Mouse (Mus musculus): ENCODE data around the gene Vwa8. TPM values are rescaled to one million over a fixed set of nuclear protein-coding genes. Genes with fewer than 3 reads are reported as not detected.

Vwa8 gene
- polyA plus RNA-seq, 1 experiment from 2014 or later: 10.0 TPM

DNA sequence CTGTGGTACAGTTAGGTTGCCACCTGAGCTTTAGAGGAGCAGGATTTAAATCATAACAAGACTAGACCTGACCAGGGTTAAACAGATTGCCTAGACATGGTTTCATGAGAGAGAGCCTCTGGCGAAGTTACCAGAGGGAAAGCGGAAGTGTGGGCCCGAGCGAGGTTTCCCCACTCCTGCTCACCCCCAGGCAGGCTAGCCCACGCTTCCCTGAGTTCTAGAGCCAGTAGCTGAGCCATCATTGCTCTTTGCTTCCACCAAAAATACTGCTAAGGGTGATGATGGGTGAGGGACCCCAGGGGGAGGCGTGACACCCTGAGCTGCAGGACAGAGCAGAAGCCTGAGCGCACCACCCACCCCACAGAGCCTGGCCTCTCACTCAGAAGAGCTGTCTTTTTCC, 269.6 kb downstream of the Vwa8 start:
- Histone ChIP-seq H3K4me2 (replicated peaks) (no peak overlapping the region), H3K27me3 (no peaks in the 10 kb centered on the region), H3K9me3 (replicated peaks) (no peaks in the 10 kb centered on the region), H3K4me1 (no peaks in the 10 kb centered on the region), H3K27ac (no peak overlapping the region), H3K36me3 (no peaks in the 10 kb centered on the region), H3K4me3 (no peak overlapping the region), H3K9ac (no peak overlapping the region)
- WGBS: 90% methylated on average over 7 of the region's 7 CpGs
- ATAC-seq (ENCODE audit: low FRiP score): no peak

DNA sequence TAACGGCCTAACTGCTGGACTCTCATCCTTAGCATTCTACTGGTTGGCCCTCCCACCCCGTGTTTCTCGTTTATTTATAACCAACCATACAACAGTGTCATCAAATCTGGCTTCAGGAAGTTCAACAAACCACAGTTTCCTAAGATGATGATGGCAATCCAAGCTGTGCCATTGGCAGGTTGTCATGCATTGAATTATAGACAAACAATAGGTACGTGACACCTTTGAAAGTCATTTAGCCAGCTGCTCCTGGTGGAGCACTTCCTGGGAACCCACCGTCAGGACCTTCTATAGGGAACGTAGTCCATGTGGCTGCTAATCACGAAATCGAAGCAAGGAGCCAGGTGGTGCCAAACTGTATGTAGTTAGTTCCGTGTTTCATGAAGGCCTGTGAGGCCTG, 270.5 kb downstream of the Vwa8 start:
- Histone ChIP-seq H3K4me2 (replicated peaks) (no peak overlapping the region), H3K27ac (no peak overlapping the region), H3K4me1 (no peaks in the 10 kb centered on the region), H3K9me3 (replicated peaks) (no peaks in the 10 kb centered on the region), H3K9ac (no peak overlapping the region), H3K36me3 (no peaks in the 10 kb centered on the region), H3K4me3 (no peak overlapping the region), H3K27me3 (no peaks in the 10 kb centered on the region)
- WGBS: 93% methylated on average over 9 of the region's 9 CpGs
- no peak for ATAC-seq (ENCODE audit: low FRiP score)

DNA sequence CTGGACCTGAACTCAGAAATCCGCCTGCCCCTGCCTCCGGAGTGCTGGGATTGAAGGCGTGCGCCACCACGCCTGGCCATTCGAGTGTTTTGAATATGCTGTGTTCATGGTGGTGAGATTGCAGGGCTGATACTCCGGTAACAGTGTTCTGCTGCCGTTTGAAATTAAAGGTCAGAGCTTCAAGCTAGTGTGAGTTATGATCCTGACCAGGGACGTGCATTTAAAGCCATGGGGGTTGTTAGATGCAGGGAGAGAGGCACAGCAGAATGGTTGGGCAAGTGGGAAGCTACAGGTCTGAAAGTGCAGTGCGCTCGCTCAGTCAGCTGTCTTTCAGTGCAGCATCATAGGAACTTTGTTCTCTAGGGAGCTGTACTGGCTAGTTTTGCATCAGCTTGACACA, 271.8 kb downstream of the Vwa8 start:
- H3K4me1 ChIP-seq: no peaks in the 10 kb centered on the region
- 89% methylated on average over 11 of the region's 11 CpGs for WGBS
- H3K36me3 ChIP-seq: no peaks in the 10 kb centered on the region
- H3K27me3 ChIP-seq: no peaks in the 10 kb centered on the region
- H3K4me2 ChIP-seq (replicated peaks): no peak overlapping the region
- H3K9ac ChIP-seq: no peak overlapping the region
- H3K4me3 ChIP-seq: no peak overlapping the region
- ATAC-seq (ENCODE audit: low FRiP score): no peak
- no peaks in the 10 kb centered on the region for H3K9me3 ChIP-seq (replicated peaks)
- H3K27ac ChIP-seq: no peak overlapping the region

DNA sequence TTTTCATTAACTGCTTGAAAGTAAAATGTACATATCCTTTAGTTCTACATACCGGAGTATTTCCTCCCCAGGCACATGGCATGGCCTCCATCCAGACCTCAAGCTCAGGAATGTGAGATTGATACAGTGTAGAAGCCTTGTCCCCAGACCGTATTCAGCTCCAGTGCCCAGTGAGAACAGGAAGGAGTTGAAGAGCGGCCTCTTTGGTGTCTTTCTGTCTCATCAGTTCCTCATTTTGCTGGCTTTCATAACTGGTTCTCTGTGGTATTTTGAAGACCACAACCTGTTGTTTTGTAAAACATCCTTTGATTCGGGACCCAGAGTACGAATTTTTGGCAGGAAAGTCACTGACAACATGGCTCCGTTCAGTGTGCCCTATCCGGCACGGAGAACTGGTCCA, 274.6 kb downstream of the Vwa8 start:
- H3K36me3 ChIP-seq: no peaks in the 10 kb centered on the region

DNA sequence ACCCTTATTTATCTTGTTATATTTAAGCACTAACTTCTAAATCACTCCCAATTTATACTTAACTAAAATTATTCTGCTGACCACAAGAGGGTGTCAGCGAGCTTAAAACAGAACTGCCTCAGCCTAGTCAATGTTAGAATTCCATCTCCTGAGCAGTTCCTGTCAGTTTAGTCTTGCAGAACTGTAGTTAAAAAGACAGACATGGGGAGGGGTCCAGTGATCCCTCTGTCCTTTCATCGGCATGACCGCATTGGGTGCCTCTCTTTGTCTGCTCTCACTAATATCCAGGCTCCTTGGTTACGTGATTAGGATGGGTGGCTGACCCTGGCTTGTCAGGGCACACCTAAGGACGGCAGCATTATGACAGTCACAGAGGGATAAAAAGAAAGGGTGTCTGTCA, 275.8 kb downstream of the Vwa8 start:
- WGBS: 43% methylated on average over 5 of the region's 5 CpGs
- ATAC-seq (ENCODE audit: low FRiP score): 0 out of 2 replicates have a peak, but pooled peaks have one; percentile 38
- no peaks in the 10 kb centered on the region for H3K4me1 ChIP-seq
- H3K4me3 ChIP-seq: no peak overlapping the region
- no peak overlapping the region for H3K9ac ChIP-seq
- no peaks in the 10 kb centered on the region for H3K9me3 ChIP-seq (replicated peaks)
- H3K27me3 ChIP-seq: no peaks in the 10 kb centered on the region
- no peaks in the 10 kb centered on the region for H3K36me3 ChIP-seq
- H3K4me2 ChIP-seq (replicated peaks): no peak overlapping the region
- H3K27ac ChIP-seq: no peak overlapping the region

More for the DNA sequence above, 274.6 kb downstream of the Vwa8 start:
- H3K9me3 ChIP-seq (replicated peaks): no peaks in the 10 kb centered on the region
- H3K27ac ChIP-seq: no peak overlapping the region
- no peak overlapping the region for H3K4me3 ChIP-seq
- 85% methylated on average over 8 of the region's 8 CpGs for WGBS
- no peaks in the 10 kb centered on the region for H3K27me3 ChIP-seq
- no peaks in the 10 kb centered on the region for H3K4me1 ChIP-seq
- no peak overlapping the region for H3K4me2 ChIP-seq (replicated peaks)
- H3K9ac ChIP-seq: no peak overlapping the region
- no peak for ATAC-seq (ENCODE audit: low FRiP score)

DNA sequence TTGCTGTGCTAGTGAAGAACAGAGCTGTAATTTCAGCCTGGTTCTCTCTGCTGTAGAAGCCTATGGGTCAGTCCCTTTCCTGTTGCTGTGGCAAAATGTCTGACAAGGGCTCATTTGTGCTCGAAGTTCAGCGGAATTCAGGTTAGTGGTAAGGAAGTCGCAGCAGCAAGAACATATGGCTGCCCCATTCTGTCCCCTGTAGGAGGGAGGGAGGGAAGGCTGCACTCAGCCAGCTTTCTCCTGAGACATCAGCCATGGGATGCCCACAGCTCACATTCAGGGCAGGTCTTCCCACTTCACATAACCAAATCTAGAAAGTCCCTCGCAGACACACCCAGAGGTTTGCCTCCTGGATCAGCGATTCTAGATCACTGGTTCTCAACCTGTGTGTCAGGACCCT, 277.3 kb downstream of the Vwa8 start:
- Histone ChIP-seq H3K9me3 (replicated peaks) (no peaks in the 10 kb centered on the region), H3K27me3 (no peaks in the 10 kb centered on the region), H3K27ac (no peak overlapping the region), H3K4me1 (no peaks in the 10 kb centered on the region), H3K9ac (no peak overlapping the region), H3K4me3 (no peak overlapping the region), H3K4me2 (replicated peaks) (no peak overlapping the region), H3K36me3 (no peaks in the 10 kb centered on the region)
- 86% methylated on average over 5 of the region's 5 CpGs for WGBS
- no peak for ATAC-seq (ENCODE audit: low FRiP score)

DNA sequence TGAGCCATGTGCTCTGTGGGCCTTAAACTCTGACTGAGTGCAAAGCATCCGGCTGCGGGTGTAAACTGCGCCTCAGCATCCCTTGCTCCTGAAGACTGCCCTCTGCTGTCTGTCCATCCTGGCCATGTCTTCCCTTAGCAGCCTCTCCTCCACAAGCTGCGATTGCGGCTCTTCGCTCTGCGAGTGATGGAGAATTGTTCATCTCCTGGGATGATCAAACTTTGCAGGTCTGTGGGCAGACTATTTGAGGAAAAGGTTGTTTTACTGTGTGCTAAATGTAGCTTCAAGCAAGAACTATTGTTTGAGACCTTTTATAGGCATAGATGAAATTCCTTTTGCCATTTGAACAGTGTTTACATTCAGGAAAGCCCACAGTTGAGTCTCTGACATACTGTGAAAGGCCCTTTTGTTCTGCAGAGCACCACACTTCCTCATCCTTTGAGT, 286.1 kb downstream of the Vwa8 start:
- 12% methylated on average over 7 of the region's 7 CpGs for WGBS
- Histone ChIP-seq H3K9ac (no peak overlapping the region), H3K36me3 (no peaks in the 10 kb centered on the region), H3K9me3 (replicated peaks) (no peaks in the 10 kb centered on the region), H3K4me3 (no peak overlapping the region), H3K27me3 (no peaks in the 10 kb centered on the region), H3K27ac (0 out of 2 replicates have a peak overlapping the region, but pooled peaks have one; percentile 40), H3K4me2 (replicated peaks) (no peak overlapping the region), H3K4me1 (peaks cover 10% of the 10 kb centered on the region)
- no peak; the same call in 1 of the 2 replicates for ATAC-seq (ENCODE audit: low FRiP score)

DNA sequence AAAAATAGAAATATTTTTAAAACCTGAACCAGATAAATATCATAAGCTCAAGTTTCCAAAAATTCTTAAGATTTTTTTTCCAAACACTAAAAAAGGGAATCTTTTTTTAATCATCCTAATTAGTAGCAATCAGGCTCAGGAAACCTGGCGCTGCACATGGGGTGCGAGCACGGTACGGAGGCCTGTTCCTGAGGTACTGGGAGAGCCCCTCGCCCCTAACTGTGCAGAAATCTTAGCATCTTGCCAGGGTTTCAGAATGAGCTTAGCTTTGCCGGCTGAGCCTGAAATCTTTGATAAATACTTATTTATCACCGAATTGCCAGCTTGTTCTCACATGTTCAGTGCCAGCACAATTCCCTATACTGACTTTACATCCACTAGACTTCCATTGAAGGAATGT, 286.6 kb downstream of the Vwa8 start:
- H3K4me2 ChIP-seq (replicated peaks): no peak overlapping the region
- peaks cover 15% of the 10 kb centered on the region for H3K4me1 ChIP-seq
- no peak overlapping the region for H3K9ac ChIP-seq
- no peaks in the 10 kb centered on the region for H3K9me3 ChIP-seq (replicated peaks)
- no peaks in the 10 kb centered on the region for H3K27me3 ChIP-seq
- H3K27ac ChIP-seq: no peak overlapping the region
- no peak overlapping the region for H3K4me3 ChIP-seq
- no peak for ATAC-seq (ENCODE audit: low FRiP score)
- no peaks in the 10 kb centered on the region for H3K36me3 ChIP-seq
- 67% methylated on average over 7 of the region's 7 CpGs for WGBS

DNA sequence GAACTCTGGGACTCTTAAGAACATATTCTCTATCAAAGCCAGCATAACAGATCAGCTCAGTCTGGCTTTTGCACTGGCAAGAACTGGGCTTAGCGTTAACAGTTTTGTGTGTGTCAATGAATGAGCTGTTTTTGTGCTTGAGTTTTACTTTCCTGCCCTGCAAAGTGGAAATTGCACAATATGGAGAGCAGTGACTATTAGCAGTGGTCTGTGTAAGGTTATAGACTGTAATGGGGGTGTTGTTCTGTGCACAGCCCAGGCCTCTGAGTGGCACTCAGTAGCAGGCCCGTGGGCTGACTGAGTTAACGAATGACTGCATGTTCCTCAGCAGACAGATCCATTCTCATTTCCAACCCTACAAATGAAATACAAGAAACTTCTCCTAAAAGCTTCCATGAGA, 287.7 kb downstream of the Vwa8 start:
- H3K9ac ChIP-seq: no peak overlapping the region
- no peaks in the 10 kb centered on the region for H3K9me3 ChIP-seq (replicated peaks)
- no peaks in the 10 kb centered on the region for H3K27me3 ChIP-seq
- H3K4me1 ChIP-seq: peaks cover 24% of the 10 kb centered on the region
- no peak overlapping the region for H3K4me2 ChIP-seq (replicated peaks)
- no peak overlapping the region for H3K27ac ChIP-seq
- 79% methylated on average over 3 of the region's 3 CpGs for WGBS
- H3K36me3 ChIP-seq: no peaks in the 10 kb centered on the region
- H3K4me3 ChIP-seq: no peak overlapping the region
- ATAC-seq (ENCODE audit: low FRiP score): no peak

DNA sequence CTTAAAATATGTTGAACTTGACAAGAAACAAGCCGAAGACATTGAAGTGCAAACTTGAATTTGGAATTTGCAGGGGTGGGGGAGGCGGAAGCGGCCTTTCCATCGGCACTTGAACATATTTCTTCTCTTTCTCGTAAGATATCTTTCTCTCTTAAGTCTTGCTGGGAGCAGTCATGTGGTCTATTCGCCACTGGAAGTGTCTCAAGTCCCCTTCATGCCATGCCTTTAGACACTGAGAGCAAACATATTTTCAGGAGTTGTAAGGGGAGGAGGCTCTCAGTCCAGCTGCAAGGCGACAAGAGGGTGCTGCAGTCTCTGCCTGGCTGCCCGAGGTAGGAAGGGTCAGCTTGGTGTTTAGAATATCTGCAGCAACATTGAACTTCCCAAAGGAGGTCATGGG, 288.2 kb downstream of the Vwa8 start:
- H3K27ac ChIP-seq: no peak overlapping the region
- no peak for ATAC-seq (ENCODE audit: low FRiP score)
- no peaks in the 10 kb centered on the region for H3K9me3 ChIP-seq (replicated peaks)
- H3K27me3 ChIP-seq: no peaks in the 10 kb centered on the region
- no peak overlapping the region for H3K9ac ChIP-seq
- no peak overlapping the region for H3K4me3 ChIP-seq
- no peak overlapping the region for H3K4me2 ChIP-seq (replicated peaks)
- peaks cover 24% of the 10 kb centered on the region for H3K4me1 ChIP-seq
- H3K36me3 ChIP-seq: no peaks in the 10 kb centered on the region
- WGBS: 82% methylated on average over 8 of the region's 8 CpGs

DNA sequence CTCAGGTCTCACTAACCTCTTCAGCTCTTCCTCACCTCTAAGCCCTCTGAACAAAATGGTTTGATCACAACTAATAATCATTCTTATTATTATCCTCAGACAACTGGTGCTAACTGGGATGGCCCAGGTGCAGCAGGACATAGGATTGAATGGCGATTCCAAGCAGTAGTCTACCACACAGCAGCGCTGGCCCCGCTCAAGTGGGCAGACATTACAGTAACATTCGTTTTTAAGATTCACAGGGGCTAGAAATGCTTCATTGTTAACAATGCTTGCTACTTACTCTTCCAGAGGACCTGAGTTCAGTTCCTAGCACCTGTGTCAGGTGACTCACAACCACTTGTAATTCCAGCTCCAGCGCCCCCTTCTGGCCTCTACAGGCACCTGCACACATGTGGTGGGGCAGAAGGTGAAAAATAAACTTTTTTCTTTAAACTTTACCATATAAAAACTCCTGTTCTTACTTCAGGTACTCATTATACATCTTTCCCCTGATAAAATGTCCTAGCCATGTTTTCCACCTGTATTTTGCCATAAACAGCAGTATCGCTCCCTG, 290.3 kb downstream of the Vwa8 start:
- no peak for ATAC-seq (ENCODE audit: low FRiP score)
- Histone ChIP-seq H3K9me3 (replicated peaks) (no peaks in the 10 kb centered on the region), H3K36me3 (no peaks in the 10 kb centered on the region), H3K9ac (no peak overlapping the region), H3K27me3 (no peaks in the 10 kb centered on the region), H3K27ac (no peak overlapping the region), H3K4me2 (replicated peaks) (no peak overlapping the region), H3K4me1 (peaks cover 24% of the 10 kb centered on the region), H3K4me3 (no peak overlapping the region)
- WGBS: 89% methylated on average over 6 of the region's 6 CpGs

DNA sequence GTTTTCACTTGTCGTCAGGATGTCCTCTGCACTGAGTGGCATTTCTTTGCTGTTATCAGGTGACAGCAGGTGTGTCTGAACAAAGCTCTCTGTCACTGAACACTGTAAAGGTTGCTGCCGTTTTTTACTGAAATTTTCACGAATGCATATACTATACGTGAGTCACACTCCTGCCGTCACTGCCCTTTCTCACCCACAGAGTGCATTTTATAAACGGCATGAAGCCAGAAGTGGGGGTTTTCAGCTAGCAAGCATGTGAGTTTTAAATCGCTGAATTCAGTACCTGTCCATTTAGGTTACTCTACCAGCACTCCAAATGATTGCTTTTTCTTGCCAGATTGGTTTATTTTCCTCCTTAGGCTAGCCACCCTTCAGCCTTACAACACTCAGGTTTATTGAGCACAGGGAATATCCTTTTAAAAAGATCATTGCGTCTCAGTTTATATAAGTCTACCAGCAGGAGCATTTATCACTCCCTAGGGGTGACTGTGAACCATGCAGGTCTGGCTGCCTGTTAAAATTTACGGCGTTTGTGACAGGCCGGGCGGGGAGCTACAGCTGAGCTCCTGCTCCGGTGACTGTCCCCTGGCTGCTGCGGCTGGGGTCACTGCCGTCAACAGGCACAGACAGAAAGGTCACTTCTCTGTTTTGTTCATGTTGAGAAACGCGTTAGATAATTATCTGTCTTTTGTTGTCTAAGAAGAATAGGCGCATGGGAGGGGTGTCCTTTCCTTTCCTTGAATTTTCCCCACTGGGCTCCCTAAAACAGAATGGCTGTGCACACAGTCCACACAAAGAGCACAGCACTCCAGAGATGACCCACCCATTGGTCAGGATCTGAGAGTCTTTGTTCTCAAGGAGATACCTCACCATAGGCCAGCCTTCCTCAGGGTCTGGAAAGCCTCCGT, 291.3 kb downstream of the Vwa8 start:
- ATAC-seq (ENCODE audit: low FRiP score): peak; percentile 84
- WGBS: 21% methylated on average over 19 of the region's 19 CpGs
- Histone ChIP-seq H3K4me3 (no peak overlapping the region), H3K27ac (peak overlapping the region; percentile 41; the same call in 1 of the 2 replicates), H3K27me3 (no peaks in the 10 kb centered on the region), H3K4me2 (replicated peaks) (peak overlapping the region; percentile 36), H3K36me3 (no peaks in the 10 kb centered on the region), H3K9me3 (replicated peaks) (no peaks in the 10 kb centered on the region), H3K4me1 (peaks cover 19% of the 10 kb centered on the region), H3K9ac (no peak overlapping the region)

DNA sequence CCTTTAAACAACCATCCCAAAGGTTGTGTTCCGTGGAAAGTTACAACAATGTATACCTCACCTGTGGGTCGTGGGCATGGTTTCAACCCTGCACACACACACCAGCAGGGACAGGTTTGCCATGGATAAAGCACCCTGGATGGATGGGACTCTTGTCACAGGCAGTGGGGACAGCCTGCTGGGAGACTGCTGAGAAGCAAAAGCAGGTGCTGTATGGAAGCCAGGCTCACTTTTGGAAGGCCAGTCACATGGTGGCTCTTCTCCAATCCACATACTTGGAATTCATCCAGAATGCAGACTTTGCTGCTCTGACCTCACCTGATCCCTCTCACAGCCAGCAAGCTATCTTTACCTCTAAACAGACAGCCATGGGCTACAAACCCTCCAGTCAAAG, 292.0 kb downstream of the Vwa8 start:
- peak; percentile 51 for ATAC-seq (ENCODE audit: low FRiP score)
- H3K9me3 ChIP-seq (replicated peaks): no peaks in the 10 kb centered on the region
- H3K4me2 ChIP-seq (replicated peaks): peak overlapping the region; percentile 36
- H3K4me3 ChIP-seq: no peak overlapping the region
- 57% methylated on average over 2 of the region's 2 CpGs for WGBS
- H3K9ac ChIP-seq: no peak overlapping the region
- H3K36me3 ChIP-seq: no peaks in the 10 kb centered on the region
- H3K27me3 ChIP-seq: no peaks in the 10 kb centered on the region
- H3K4me1 ChIP-seq: peaks cover 19% of the 10 kb centered on the region
- H3K27ac ChIP-seq: 0 out of 2 replicates have a peak overlapping the region, but pooled peaks have one; percentile 41
